Mouse (Mus musculus) heart, postnatal 36 days (tissue): ENCODE results near the gene Cpvl. TPM values are rescaled to one million over a fixed set of nuclear protein-coding genes. Genes with fewer than 3 reads are reported as not detected.

Source experiments
- DNase-seq, 2 experiments: peaks; one replicate each; pipeline ENCODE4 v3.0.0; 2021 to 2022
- intact Hi-C: fragments of 180-260 bp; cut with DNase I; formaldehyde crosslinking; loops from one replicate; pipeline ENCODE4 v1.15.1; 2025
- total RNA-seq, 2 experiments: library from RNA; stranded (reverse); gene quantifications; 2 replicates each; pipeline ENCODE4 v1.2.3; 2021

Gene Cpvl
- total RNA-seq, 2 experiments from 2014 or later, result not detected

GRCm38 (mm10) chr6:53901741-53902140 is 76.7 kb downstream of the Cpvl start:
- intact Hi-C loops, result no loop called here
- DNase-seq, result no peak

GRCm38 (mm10) chr6:53897872-53898464 is 80.5 kb downstream of the Cpvl start:
- no peak for DNase-seq
- intact Hi-C loops, result no loop called here

DNA sequence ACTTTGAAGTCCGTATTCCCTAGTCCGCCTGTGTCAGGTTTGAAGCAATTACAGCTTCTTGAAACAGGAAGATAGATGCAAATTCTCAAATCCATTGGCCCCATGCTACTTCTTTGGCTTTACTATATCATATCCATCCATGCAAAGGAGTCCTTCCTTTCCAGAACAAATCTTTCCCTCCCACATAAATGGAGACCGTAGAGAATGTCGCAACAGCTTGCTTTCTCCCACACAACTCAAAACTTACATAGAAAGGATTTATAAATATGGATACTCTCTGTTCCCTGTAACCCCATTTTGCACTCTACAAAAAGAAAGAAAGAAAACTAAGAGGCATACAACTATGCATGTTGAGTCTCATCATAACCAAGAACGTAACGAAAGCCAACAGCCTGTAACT is 81.3 kb downstream of the Cpvl start:
- intact Hi-C loops, result no loop called here
- DNase-seq, result no peak

DNA sequence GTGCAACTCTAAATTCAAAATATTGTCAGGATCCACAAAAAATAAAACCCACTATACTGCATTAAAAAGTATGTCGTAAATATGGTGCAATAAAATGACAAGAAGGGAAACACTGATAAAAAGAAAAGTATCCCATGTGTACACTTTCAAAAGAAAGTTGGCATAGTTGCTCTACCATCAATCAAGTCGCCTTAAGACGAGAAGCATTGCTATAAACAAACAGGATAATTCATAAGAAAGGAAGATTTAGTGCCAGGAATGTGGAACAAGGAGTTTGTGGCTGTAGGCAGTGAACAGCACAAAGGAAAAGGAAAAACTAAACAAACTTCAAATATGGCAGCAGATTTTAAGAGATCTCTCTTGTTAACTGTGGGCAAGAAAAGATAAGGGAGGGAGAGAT is 84.7 kb downstream of the Cpvl start:
- DNase-seq, result no peak
- intact Hi-C loops, result no loop called here

DNA sequence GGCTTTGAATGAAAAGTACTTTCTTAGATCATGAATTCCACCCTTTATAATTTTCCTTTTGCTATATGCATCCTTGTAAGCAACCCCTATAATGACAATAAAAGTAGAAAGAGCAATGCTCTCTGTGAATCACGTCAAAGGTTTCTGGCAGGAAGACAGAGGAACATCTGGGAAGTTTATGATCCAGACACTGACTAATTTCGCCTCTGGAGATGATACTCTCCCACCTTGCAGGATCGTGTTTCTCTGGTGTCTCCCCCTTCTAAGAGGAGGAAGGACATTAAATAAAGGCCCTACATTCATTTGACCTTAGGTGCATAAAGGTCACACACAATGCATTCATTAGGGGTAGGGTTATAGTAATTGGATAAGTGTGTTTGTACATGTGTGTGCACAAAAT is 87.4 kb downstream of the Cpvl start:
- DNase-seq, result no peak
- intact Hi-C loops, result no loop called here

DNA sequence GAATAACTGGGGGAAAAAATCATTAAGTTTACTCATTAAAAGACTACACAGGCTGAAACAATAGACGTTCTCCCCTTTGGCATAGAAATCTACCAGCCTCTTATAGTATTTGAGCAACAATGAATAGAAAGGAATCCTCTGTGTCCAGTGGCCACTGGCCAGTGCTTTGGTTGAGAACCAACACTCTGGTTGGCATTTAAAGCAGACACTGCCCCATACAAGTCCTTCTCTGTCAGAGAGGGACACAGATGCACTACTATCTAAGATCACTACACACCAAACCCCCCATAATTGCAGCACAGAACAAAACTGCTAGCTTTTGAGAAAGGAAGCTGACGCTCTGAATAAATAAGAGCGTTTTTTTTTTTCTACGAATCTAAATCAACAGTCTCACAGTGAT is 93.5 kb downstream of the Cpvl start:
- intact Hi-C loops, result loop anchor here (5.0 kb wide), 1 partner anchor 72 kb away; no protein-coding TSS in a partner anchor
- no peak for DNase-seq

DNA sequence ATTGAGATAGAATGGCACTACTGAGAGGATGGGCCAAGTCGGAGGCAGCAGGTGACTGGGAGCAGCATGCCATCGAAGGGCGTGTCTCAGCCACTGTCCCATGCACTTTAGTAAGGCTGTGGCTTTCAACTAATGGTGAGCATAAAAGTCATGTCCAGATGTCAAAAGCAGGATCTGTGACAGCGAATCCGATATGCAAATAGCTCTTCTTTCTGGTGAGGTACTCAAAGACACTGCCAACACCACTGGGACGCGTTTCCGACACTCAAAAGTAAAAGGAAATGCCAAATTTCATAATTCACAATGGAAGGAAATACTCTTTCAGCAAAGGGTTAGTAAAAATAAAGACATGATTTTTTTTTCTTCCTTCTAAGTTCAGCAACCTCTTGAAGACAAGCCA is 94.0 kb downstream of the Cpvl start:
- intact Hi-C loops, result loop anchor here (5.0 kb wide), 1 partner anchor 73 kb away; no protein-coding TSS in a partner anchor
- no peak for DNase-seq

DNA sequence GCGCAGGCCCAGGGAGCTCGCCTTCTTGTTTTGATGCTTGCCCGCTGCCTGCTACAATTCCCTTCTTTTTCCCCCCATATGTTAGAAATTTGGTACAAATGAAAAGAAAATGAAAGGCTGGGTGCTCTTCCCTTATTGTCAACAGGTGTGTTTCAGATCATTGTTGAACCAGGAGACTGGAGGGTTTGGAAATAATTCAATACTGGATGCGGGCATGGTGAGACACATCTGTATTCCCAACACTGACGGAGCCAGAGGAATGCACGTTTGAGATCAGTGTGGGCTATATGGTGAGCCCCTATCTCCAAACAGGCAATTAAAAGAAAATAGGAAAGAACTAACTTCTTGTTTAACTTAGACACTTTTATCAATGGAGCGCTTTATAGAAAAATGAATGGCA is 95.1 kb downstream of the Cpvl start:
- intact Hi-C loops, result loop anchor here (5.0 kb wide), 1 partner anchor 74 kb away; no protein-coding TSS in a partner anchor
- no peak for DNase-seq

DNA sequence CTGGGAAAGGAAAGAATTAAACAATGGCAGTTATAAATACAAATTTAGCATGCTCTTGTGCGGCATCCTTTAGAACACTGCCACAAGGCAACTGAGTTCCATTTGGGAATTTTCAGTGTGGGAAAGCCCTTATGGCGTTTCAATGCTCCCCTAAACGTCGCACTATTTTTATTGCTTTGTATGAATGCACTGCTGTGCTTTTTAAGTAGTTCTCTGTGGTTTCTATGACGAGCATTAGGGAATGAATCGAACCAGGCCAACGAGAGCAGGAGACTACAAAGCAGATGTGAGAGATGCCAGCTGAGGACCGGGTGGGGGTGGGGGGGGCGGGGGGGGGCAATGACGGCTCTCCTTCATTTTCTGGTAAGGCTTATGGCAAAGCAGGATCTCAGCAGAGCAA is 96.8 kb downstream of the Cpvl start:
- intact Hi-C loops, result loop anchor here (5.0 kb wide), 1 partner anchor 76 kb away; no protein-coding TSS in a partner anchor
- DNase-seq, result no peak

GRCm38 (mm10) chr6:53881235-53881606 is 97.2 kb downstream of the Cpvl start:
- intact Hi-C loops, result loop anchor here (5.0 kb wide), 1 partner anchor 76 kb away; no protein-coding TSS in a partner anchor
- DNase-seq, result no peak

- intact Hi-C loops, result loop anchor here (5.0 kb wide), 1 partner anchor 77 kb away; no protein-coding TSS in a partner anchor
- no peak for DNase-seq
These were observed 97.8 kb downstream of the Cpvl start for GRCm38 (mm10) chr6:53880530-53881234.

GRCm38 (mm10) chr6:53879567-53879966 is 98.9 kb downstream of the Cpvl start:
- DNase-seq, result no peak
- intact Hi-C loops, result no loop called here

- DNase-seq, result no peak
- intact Hi-C loops, result loop anchor here (5.0 kb wide), 2 partner anchors 78 to 93 kb away; no protein-coding TSS in a partner anchor
These were observed 103.5 kb downstream of the Cpvl start for GRCm38 (mm10) chr6:53874881-53875429.

DNA sequence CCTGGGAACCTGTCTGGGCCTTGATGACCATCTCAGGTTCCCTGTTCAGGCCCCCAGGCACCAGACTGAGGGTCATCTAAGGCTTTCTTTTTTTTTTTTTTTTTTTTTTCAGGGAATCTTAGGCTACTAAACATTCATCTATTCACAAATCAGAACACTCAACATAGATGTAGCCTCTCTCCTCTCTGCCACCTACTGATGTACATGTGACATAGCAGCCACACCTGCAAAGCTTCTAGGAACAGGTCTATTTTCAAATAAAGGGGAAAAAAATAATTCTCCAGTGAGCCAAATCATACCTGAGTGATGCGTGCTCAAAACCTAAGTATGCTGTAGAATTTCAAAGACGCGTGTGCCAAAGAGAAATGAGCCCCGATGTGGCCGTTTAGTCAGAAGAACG is 106.6 kb downstream of the Cpvl start:
- DNase-seq, result no peak
- intact Hi-C loops, result loop anchor here (2.0 to 5.0 kb wide), 3 partner anchors 53 to 90 kb away; no protein-coding TSS in a partner anchor

- DNase-seq, result no peak
These were observed 115.5 kb downstream of the Cpvl start for GRCm38 (mm10) chr6:53863011-53863410.

DNA sequence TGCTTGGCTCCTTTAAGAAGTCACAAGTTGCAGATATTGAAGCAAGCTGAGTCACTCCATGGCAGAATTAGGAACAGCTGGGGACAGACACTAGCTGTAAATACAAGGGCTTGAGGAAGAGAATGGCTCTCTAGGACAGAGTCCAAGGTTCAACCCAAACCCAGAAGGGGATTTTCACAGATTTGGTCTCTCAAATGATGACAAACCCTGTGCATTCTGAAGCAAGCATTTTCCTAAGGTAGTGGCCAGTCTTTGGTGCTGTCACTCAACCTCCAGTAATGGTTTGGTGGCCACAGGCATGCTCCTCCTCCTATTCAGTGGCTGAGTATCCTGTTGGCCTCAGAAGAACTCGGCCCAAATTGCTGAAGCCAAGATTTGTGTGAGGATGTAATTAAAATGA is 119.4 kb downstream of the Cpvl start:
- DNase-seq, result peak in 1 of 2 experiments; percentile 34

More at GRCm38 (mm10) chr6:53863011-53863410, 115.5 kb downstream of the Cpvl start:
- intact Hi-C loops, result loop anchor here (5.0 kb wide), 1 partner anchor 41 kb away; the partner anchor contains the start of gene Tril

DNA sequence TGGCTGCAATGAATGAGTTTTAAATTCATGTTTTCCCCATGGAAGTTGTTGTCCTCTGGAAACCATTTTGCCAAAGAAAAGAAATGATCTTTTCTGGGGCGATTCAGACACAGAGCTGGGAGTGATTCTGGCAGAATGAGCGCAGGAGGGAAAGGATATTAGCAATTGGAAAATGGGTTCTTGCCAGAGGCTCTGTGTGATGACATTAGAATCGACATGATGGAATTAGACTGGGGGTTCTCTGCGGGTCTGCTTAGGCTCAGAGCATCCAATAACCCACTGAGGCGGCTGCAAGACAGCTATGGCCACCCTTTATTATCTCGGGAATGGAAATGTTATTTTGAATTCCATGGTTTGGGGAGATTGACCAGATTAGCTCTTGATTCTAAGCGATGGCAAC is 120.6 kb downstream of the Cpvl start:
- intact Hi-C loops, result no loop called here
- DNase-seq, result no peak

More for the DNA sequence above, 119.4 kb downstream of the Cpvl start:
- intact Hi-C loops, result no loop called here

DNA sequence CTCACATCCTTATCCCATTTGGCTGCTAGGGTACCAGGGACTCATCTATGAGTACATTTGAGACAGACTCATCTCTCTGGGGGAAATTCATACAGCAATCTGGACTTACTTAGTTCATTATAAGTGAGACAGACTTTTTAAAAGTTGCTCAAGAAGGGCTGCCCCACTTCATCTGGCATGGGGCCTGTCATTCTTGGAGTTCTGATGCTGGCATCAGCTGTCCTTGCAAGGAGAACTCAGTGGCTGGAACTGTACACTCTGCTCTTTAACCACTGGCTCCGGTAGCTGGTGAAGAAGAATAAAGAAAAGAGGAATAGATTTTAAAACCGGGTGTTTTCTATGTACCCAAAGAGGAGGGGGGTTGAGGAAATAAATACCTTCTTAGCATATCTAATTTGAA is 121.7 kb downstream of the Cpvl start:
- DNase-seq, result no peak

GRCm38 (mm10) chr6:53854971-53855856 is 123.3 kb downstream of the Cpvl start:
- intact Hi-C loops, result no loop called here

More for the DNA sequence above, 121.7 kb downstream of the Cpvl start:
- intact Hi-C loops, result no loop called here

DNA sequence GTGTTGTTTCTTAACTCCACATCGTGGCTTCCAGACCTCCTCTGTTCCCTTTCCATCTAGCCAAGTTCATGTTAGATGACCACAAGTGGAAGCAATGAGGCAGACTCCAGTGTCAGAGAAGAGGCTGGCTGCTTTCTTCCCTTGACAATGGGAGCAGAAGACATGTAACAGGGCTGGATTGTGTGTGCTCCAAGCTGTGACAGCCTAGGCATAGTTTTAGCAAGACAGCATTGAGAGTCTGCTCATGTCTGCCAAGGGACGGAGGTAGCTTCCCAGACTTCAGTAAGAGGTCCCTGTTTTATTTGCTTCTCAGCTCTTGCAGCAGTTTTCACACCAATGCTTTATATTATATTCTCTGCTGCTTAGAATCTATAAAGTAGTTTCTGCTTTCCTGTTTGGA is 124.2 kb downstream of the Cpvl start:
- intact Hi-C loops, result no loop called here
- no peak for DNase-seq

More at GRCm38 (mm10) chr6:53854971-53855856, 123.3 kb downstream of the Cpvl start:
- DNase-seq, result no peak
